Mouse (Mus musculus): ENCODE measurements at regions not wholly inside any gene's neighbourhood (a gene's known extent, or its start where the extent isn't known, plus 50 kb on each side); places are given as distances from the start of the nearest gene placed in this dataset.
A peak's percentile ranks its signal among the peaks of the same experiment; 100 is the strongest.
"Not testable (repeated sequence)": the region's sequence is repeated elsewhere in the genome, so short reads cannot be mapped to it uniquely, and the experiment has no call there.

DNA sequence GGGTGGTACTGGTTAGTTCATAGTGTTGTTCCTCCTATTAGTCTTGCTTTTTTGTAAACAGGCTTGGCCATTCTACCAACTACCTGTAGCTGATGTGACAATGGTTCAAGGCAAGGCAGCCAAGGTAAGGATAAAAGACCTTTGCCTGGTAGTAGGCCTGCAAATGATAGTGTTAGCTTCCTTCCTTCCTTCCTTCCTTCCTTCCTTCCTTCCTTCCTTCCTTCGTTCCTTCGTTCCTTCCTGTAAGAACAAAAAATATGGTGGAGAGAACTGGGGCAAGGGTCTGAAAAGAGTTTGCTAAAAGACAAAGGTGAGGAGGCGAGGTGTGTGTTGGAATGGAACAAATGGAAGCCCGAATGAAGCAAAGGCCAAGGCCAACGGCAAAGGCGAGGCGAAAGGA is 84.8 kb upstream of the Ezh2 start:
- 91% methylated on average over 2 of the region's 7 CpGs for WGBS
- H3K4me3 ChIP-seq (ENCODE audit: insufficient read depth, low read depth, low read length); DNase-seq; H3K4me1 ChIP-seq (ENCODE audit: control insufficient read depth, insufficient read depth, low read length); H3K27ac ChIP-seq (ENCODE audit: insufficient read depth, low read depth, low read length); H3K36me3 ChIP-seq (ENCODE audit: control insufficient read depth, insufficient read depth, low read length); H3K27me3 ChIP-seq (replicated peaks; ENCODE audit: control insufficient read depth, insufficient read depth, low read length): not testable (repeated sequence)

DNA sequence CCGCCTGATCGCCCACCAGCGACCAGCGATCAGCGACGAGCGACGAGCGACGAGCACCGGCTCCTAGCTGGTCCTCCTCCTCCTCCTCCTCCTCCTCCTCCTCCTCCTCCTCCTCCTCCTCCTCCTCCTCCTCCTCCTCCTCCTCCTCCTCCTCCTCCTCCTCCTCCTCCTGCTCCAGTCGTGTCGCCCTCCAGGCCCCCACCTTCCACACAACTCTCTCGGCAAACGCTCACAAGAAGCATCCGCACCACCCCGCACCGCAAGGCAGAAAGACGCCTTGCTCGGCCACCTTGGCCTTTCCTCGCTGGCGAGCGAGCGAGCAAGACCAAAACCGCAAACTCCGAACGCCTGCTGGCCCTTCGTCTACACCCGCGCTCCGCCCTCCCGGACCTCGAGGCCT is 77.6 kb upstream of the Ezh2 start:
- peak overlapping the region; percentile 37 for H3K4me3 ChIP-seq (ENCODE audit: insufficient read depth, low read depth, low read length)
- not testable (repeated sequence) for H3K27me3 ChIP-seq (replicated peaks; ENCODE audit: control insufficient read depth, insufficient read depth, low read length); DNase-seq; H3K4me1 ChIP-seq (ENCODE audit: control insufficient read depth, insufficient read depth, low read length); H3K27ac ChIP-seq (ENCODE audit: insufficient read depth, low read depth, low read length); H3K36me3 ChIP-seq (ENCODE audit: control insufficient read depth, insufficient read depth, low read length)
- WGBS, result 5% methylated on average over 11 of the region's 33 CpGs

DNA sequence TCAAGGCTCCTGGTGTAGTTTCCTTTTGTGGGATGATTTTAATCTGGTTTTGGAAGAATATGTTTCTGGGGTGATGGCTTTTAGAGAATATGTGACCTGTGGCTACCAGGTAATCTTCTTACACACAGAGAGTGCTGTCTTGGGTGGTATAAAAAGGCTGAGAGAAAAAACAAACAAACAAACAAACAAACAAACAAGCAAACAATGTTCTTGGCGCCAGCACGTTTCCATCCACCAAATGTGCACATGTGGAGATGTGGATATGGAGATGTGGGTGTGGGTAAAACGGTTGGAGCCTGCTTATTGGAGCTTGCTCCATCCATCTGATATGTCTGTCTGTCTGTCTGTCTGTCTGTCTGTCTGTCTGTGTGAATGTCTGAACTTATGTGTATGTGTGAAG is 57.7 kb upstream of the Ezh2 start:
- not testable (repeated sequence) for H3K4me1 ChIP-seq (ENCODE audit: control insufficient read depth, insufficient read depth, low read length); H3K4me3 ChIP-seq (ENCODE audit: insufficient read depth, low read depth, low read length); H3K36me3 ChIP-seq (ENCODE audit: control insufficient read depth, insufficient read depth, low read length); H3K27ac ChIP-seq (ENCODE audit: insufficient read depth, low read depth, low read length); H3K27me3 ChIP-seq (replicated peaks; ENCODE audit: control insufficient read depth, insufficient read depth, low read length)
- peak; percentile 57 for DNase-seq
- 86% methylated on average over 3 of the region's 3 CpGs for WGBS

DNA sequence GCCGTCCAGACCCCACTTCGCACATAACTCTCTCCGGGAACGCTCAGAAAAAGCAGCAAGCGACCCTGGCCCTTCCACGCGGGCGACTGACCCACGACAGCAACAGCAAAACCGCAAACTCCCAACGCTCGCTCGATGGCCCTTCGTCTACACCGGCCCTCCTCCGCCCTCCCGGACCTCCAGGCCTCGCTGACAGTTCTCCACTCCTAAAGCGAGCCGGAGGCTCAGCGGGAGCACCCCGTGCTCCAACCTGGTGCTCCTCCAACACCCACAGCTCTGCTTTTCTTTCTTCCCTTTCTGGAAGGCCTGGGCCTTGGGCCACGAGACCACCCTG is 56.2 kb upstream of the Ezh2 start:
- not testable (repeated sequence) for H3K36me3 ChIP-seq (ENCODE audit: control insufficient read depth, insufficient read depth, low read length); H3K4me1 ChIP-seq (ENCODE audit: control insufficient read depth, insufficient read depth, low read length); DNase-seq; H3K27me3 ChIP-seq (replicated peaks; ENCODE audit: control insufficient read depth, insufficient read depth, low read length); H3K27ac ChIP-seq (ENCODE audit: insufficient read depth, low read depth, low read length)
- 1% methylated on average over 22 of the region's 23 CpGs for WGBS
- peak overlapping the region; percentile 76 for H3K4me3 ChIP-seq (ENCODE audit: insufficient read depth, low read depth, low read length)

GRCm38 (mm10) chr6:47650463-47651384 is 55.6 kb upstream of the Ezh2 start:
- TF ChIP-seq CTCF (conservative IDR thresholded peaks at IDR 0.05; ENCODE audit: insufficient read depth, insufficient read length, low read depth, low read length), result peak; percentile 67
- TF ChIP-seq POLR2A (IDR thresholded peaks at IDR 0.05; ENCODE audit: low read depth, low read length), result no peak
- H3K36me3 ChIP-seq (ENCODE audit: control insufficient read depth, insufficient read depth, low read length), result no peaks in the 10 kb centered on the region
- no peak overlapping the region for H3K27ac ChIP-seq (ENCODE audit: insufficient read depth, low read depth, low read length)
- WGBS, result 4% methylated on average over 46 of the region's 46 CpGs
- H3K4me1 ChIP-seq (ENCODE audit: control insufficient read depth, insufficient read depth, low read length), result no peaks in the 10 kb centered on the region
- H3K4me3 ChIP-seq (ENCODE audit: insufficient read depth, low read depth, low read length), result peak overlapping the region; percentile 76
- peak; percentile 95 for DNase-seq
- H3K27me3 ChIP-seq (replicated peaks; ENCODE audit: control insufficient read depth, insufficient read depth, low read length), result no peaks in the 10 kb centered on the region

GRCm38 (mm10) chr6:47649961-47650360 is 54.8 kb upstream of the Ezh2 start:
- TF ChIP-seq CTCF (conservative IDR thresholded peaks at IDR 0.05; ENCODE audit: insufficient read depth, insufficient read length, low read depth, low read length) (no peak), POLR2A (IDR thresholded peaks at IDR 0.05; ENCODE audit: low read depth, low read length) (no peak)
- no peak for DNase-seq
- Histone ChIP-seq H3K27me3 (replicated peaks; ENCODE audit: control insufficient read depth, insufficient read depth, low read length) (no peaks in the 10 kb centered on the region), H3K36me3 (ENCODE audit: control insufficient read depth, insufficient read depth, low read length) (no peaks in the 10 kb centered on the region), H3K4me1 (ENCODE audit: control insufficient read depth, insufficient read depth, low read length) (no peaks in the 10 kb centered on the region), H3K27ac (ENCODE audit: insufficient read depth, low read depth, low read length) (no peak overlapping the region), H3K4me3 (ENCODE audit: insufficient read depth, low read depth, low read length) (no peak overlapping the region)
- WGBS, result 87% methylated on average over 6 of the region's 6 CpGs

DNA sequence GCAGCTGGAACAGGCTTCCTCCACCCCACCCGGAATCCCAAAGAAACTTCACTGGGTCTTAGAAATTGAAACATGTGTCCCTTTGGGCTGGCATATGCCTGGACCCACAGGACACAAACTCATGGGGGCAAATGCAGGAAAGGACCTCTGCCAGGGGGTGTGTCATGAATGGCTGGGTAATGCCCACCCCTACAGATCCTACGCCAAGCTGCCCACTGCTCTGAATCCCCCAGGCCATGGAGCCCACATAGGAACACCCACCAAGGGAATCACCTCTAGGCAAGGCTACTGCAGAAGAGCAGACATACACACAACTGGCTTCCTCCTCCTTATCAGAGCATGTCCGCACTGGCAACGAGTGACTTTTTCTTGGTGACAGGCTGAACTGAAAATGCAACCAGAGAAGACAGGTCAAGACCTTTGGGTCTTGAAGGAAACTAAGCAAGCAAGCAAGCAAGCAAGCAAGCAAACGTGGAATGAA is 54.4 kb upstream of the Ezh2 start:
- Histone ChIP-seq H3K4me1 (ENCODE audit: control insufficient read depth, insufficient read depth, low read length) (no peaks in the 10 kb centered on the region), H3K4me3 (ENCODE audit: insufficient read depth, low read depth, low read length) (no peak overlapping the region), H3K36me3 (ENCODE audit: control insufficient read depth, insufficient read depth, low read length) (no peaks in the 10 kb centered on the region), H3K27me3 (replicated peaks; ENCODE audit: control insufficient read depth, insufficient read depth, low read length) (no peaks in the 10 kb centered on the region), H3K27ac (ENCODE audit: insufficient read depth, low read depth, low read length) (no peak overlapping the region)
- 77% methylated on average over 5 of the region's 5 CpGs for WGBS
- DNase-seq, result no peak
- TF ChIP-seq CTCF (conservative IDR thresholded peaks at IDR 0.05; ENCODE audit: insufficient read depth, insufficient read length, low read depth, low read length), result no peak
- TF ChIP-seq POLR2A (IDR thresholded peaks at IDR 0.05; ENCODE audit: low read depth, low read length), result no peak

DNA sequence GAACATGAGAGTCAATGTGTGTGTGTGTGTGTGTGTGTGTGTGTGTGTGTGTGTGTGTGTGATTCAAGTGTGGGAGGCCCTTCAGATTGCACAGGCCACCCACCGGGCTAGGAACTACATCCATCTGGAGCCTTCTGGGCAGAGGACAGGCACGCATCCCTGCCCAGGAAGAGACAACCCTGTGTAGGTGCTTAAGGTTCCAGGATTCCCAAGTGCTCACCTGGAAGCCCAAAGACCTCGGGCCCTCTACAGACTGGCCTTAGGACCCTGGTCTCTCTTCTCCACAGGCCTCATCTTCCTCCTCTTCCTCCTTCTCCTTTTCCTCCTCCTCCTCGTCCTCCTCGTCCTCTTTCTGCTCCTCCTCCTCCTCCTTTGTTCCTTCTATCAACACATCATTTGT is 53.8 kb upstream of the Ezh2 start:
- TF ChIP-seq CTCF (conservative IDR thresholded peaks at IDR 0.05; ENCODE audit: insufficient read depth, insufficient read length, low read depth, low read length) (no peak), POLR2A (IDR thresholded peaks at IDR 0.05; ENCODE audit: low read depth, low read length) (no peak)
- Histone ChIP-seq H3K36me3 (ENCODE audit: control insufficient read depth, insufficient read depth, low read length) (no peaks in the 10 kb centered on the region), H3K4me3 (ENCODE audit: insufficient read depth, low read depth, low read length) (no peak overlapping the region), H3K27me3 (replicated peaks; ENCODE audit: control insufficient read depth, insufficient read depth, low read length) (no peaks in the 10 kb centered on the region), H3K4me1 (ENCODE audit: control insufficient read depth, insufficient read depth, low read length) (no peaks in the 10 kb centered on the region), H3K27ac (ENCODE audit: insufficient read depth, low read depth, low read length) (no peak overlapping the region)
- no peak for DNase-seq
- 83% methylated on average over 5 of the region's 5 CpGs for WGBS

All from kidney, adult 2 months (tissue).